Mouse (Mus musculus): ENCODE data around the gene Ecel1. TPM values are rescaled to one million over a fixed set of nuclear protein-coding genes. Genes with fewer than 3 reads are reported as not detected.

The Ecel1 gene
- polyA plus RNA-seq, 1 experiment from 2014 or later = 0.64 TPM

GRCm38 (mm10) chr1:87172316-87172715, 16.0 kb upstream of the Ecel1 start:
- no peaks in the 10 kb centered on the region for H3K36me3 ChIP-seq (ENCODE audit: control insufficient read depth, insufficient read depth)
- no peak overlapping the region for H3K9ac ChIP-seq (ENCODE audit: low read depth, low read length)
- H3K4me3 ChIP-seq (ENCODE audit: low read depth, low read length) = no peak overlapping the region
- no peak overlapping the region for H3K4me2 ChIP-seq (replicated peaks; ENCODE audit: low read depth)
- no peaks in the 10 kb centered on the region for H3K9me3 ChIP-seq (ENCODE audit: control insufficient read depth)
- no peak overlapping the region for H3K27ac ChIP-seq (ENCODE audit: low read depth, low read length)
- 58% methylated on average over 9 of the region's 9 CpGs for WGBS
- peaks cover 12% of the 10 kb centered on the region; the same call in 1 of the 2 replicates for H3K27me3 ChIP-seq (replicated peaks; ENCODE audit: control insufficient read depth, insufficient read depth, low read length)
- H3K4me1 ChIP-seq (replicated peaks; ENCODE audit: control insufficient read depth, insufficient read depth, low read length) = no peaks in the 10 kb centered on the region
- TF ChIP-seq CTCF (IDR thresholded peaks at IDR 0.05; ENCODE audit: low read depth) = no peak
- no peak for ATAC-seq

DNA sequence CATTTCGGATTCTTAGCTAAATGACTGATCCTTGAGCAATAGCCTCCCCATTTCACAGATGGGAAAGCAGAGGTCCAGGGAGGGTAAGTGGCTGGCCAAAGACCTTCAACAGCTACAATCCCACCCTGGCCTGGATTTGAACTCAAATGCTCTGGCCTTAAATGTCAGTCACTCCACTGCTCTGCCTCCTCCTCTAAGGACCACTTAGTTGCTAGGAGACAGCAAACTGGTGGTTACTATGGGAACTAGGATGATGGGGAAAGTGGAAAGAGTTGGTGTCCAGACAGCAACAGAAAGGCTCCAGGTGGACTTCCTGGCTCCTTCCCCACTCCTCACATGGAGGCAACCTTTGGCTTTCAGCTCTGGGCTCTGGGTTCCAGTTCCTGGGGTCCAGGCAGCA, 15.0 kb upstream of the Ecel1 start:
- H3K9ac ChIP-seq (ENCODE audit: low read depth, low read length) = no peak overlapping the region
- no peaks in the 10 kb centered on the region for H3K36me3 ChIP-seq (ENCODE audit: control insufficient read depth, insufficient read depth)
- H3K4me2 ChIP-seq (replicated peaks; ENCODE audit: low read depth) = no peak overlapping the region
- no peak for TF ChIP-seq CTCF (IDR thresholded peaks at IDR 0.05; ENCODE audit: low read depth)
- no peak for ATAC-seq
- no peaks in the 10 kb centered on the region for H3K4me1 ChIP-seq (replicated peaks; ENCODE audit: control insufficient read depth, insufficient read depth, low read length)
- 68% methylated on average over 1 of the region's 1 CpGs for WGBS
- no peak overlapping the region for H3K27ac ChIP-seq (ENCODE audit: low read depth, low read length)
- no peak overlapping the region for H3K4me3 ChIP-seq (ENCODE audit: low read depth, low read length)
- peaks cover 12% of the 10 kb centered on the region; the same call in 1 of the 2 replicates for H3K27me3 ChIP-seq (replicated peaks; ENCODE audit: control insufficient read depth, insufficient read depth, low read length)
- H3K9me3 ChIP-seq (ENCODE audit: control insufficient read depth) = no peaks in the 10 kb centered on the region

GRCm38 (mm10) chr1:87170458-87170857, 14.1 kb upstream of the Ecel1 start:
- Histone ChIP-seq H3K4me1 (replicated peaks; ENCODE audit: control insufficient read depth, insufficient read depth, low read length) (no peaks in the 10 kb centered on the region), H3K4me3 (ENCODE audit: low read depth, low read length) (no peak overlapping the region), H3K27ac (ENCODE audit: low read depth, low read length) (no peak overlapping the region), H3K9me3 (ENCODE audit: control insufficient read depth) (no peaks in the 10 kb centered on the region), H3K27me3 (replicated peaks; ENCODE audit: control insufficient read depth, insufficient read depth, low read length) (peaks cover 12% of the 10 kb centered on the region; the same call in 1 of the 2 replicates), H3K4me2 (replicated peaks; ENCODE audit: low read depth) (no peak overlapping the region), H3K9ac (ENCODE audit: low read depth, low read length) (no peak overlapping the region), H3K36me3 (ENCODE audit: control insufficient read depth, insufficient read depth) (no peaks in the 10 kb centered on the region)
- WGBS = 15% methylated on average over 18 of the region's 19 CpGs
- no peak for TF ChIP-seq CTCF (IDR thresholded peaks at IDR 0.05; ENCODE audit: low read depth)
- no peak for ATAC-seq

DNA sequence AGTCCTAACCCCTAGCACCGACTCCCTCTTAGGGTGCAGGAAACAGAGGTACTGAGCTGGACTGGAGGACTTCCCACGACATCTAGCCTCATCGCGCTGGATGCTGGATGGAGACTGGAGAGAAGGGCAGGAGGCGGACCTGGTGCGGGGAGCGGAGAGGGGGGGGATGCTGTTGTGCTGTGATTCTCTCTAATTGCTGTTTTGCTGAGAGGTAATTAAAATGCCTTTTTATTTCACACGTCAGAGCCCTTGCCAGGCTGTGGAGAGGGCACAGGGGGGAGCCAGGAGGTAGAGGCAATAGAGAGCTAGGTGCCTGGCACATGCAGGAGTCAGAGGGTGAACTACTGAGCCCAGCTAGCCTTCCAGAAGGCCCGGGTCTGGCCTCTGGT, 8.5 kb upstream of the Ecel1 start:
- 55% methylated on average over 9 of the region's 9 CpGs for WGBS
- H3K9me3 ChIP-seq (ENCODE audit: control insufficient read depth) = no peaks in the 10 kb centered on the region
- no peaks in the 10 kb centered on the region for H3K36me3 ChIP-seq (ENCODE audit: control insufficient read depth, insufficient read depth)
- TF ChIP-seq CTCF (IDR thresholded peaks at IDR 0.05; ENCODE audit: low read depth) = no peak
- H3K9ac ChIP-seq (ENCODE audit: low read depth, low read length) = no peak overlapping the region
- H3K4me1 ChIP-seq (replicated peaks; ENCODE audit: control insufficient read depth, insufficient read depth, low read length) = no peaks in the 10 kb centered on the region
- H3K4me3 ChIP-seq (ENCODE audit: low read depth, low read length) = no peak overlapping the region
- H3K27ac ChIP-seq (ENCODE audit: low read depth, low read length) = no peak overlapping the region
- no peak overlapping the region for H3K4me2 ChIP-seq (replicated peaks; ENCODE audit: low read depth)
- H3K27me3 ChIP-seq (replicated peaks; ENCODE audit: control insufficient read depth, insufficient read depth, low read length) = peaks cover 12% of the 10 kb centered on the region; the same call in 1 of the 2 replicates
- no peak for ATAC-seq

- no peak for ATAC-seq
- H3K27ac ChIP-seq (ENCODE audit: low read depth, low read length) = no peak overlapping the region
- WGBS = 38% methylated on average over 11 of the region's 11 CpGs
- no peak overlapping the region for H3K4me2 ChIP-seq (replicated peaks; ENCODE audit: low read depth)
- no peak for TF ChIP-seq CTCF (IDR thresholded peaks at IDR 0.05; ENCODE audit: low read depth)
- H3K4me1 ChIP-seq (replicated peaks; ENCODE audit: control insufficient read depth, insufficient read depth, low read length) = no peaks in the 10 kb centered on the region
- peaks cover 12% of the 10 kb centered on the region; the same call in 1 of the 2 replicates for H3K27me3 ChIP-seq (replicated peaks; ENCODE audit: control insufficient read depth, insufficient read depth, low read length)
- H3K9me3 ChIP-seq (ENCODE audit: control insufficient read depth) = no peaks in the 10 kb centered on the region
- no peak overlapping the region for H3K4me3 ChIP-seq (ENCODE audit: low read depth, low read length)
- no peaks in the 10 kb centered on the region for H3K36me3 ChIP-seq (ENCODE audit: control insufficient read depth, insufficient read depth)
- H3K9ac ChIP-seq (ENCODE audit: low read depth, low read length) = no peak overlapping the region
Observed at GRCm38 (mm10) chr1:87164164-87164795, 8.0 kb upstream of the Ecel1 start.

- no peak for TF ChIP-seq CTCF (IDR thresholded peaks at IDR 0.05; ENCODE audit: low read depth)
- H3K9ac ChIP-seq (ENCODE audit: low read depth, low read length) = no peak overlapping the region
- H3K4me1 ChIP-seq (replicated peaks; ENCODE audit: control insufficient read depth, insufficient read depth, low read length) = no peaks in the 10 kb centered on the region
- no peak overlapping the region for H3K27ac ChIP-seq (ENCODE audit: low read depth, low read length)
- H3K27me3 ChIP-seq (replicated peaks; ENCODE audit: control insufficient read depth, insufficient read depth, low read length) = peaks cover 48% of the 10 kb centered on the region
- H3K36me3 ChIP-seq (ENCODE audit: control insufficient read depth, insufficient read depth) = no peaks in the 10 kb centered on the region
- no peak overlapping the region for H3K4me3 ChIP-seq (ENCODE audit: low read depth, low read length)
- H3K4me2 ChIP-seq (replicated peaks; ENCODE audit: low read depth) = no peak overlapping the region
- H3K9me3 ChIP-seq (ENCODE audit: control insufficient read depth) = no peaks in the 10 kb centered on the region
- WGBS = 74% methylated on average over 3 of the region's 3 CpGs
- ATAC-seq = no peak
Observed at GRCm38 (mm10) chr1:87159396-87159795, 3.1 kb upstream of the Ecel1 start.

Data from intestine, postnatal 0 days (tissue).